In genomic region chr8:107119412-107119811, GRCm38 (mm10) we compare ENCODE assay signal across 13 mouse cellular contexts. TPM values are rescaled to one million over a fixed set of nuclear protein-coding genes. Genes with fewer than 3 reads are reported as not detected.
A peak's percentile ranks its signal among the peaks of the same experiment; 100 is the strongest.
DNase-seq lines count a peak whose midpoint lies in the region; ATAC-seq and TF ChIP-seq lines count a peak whose summit lies in the region.
"Had no signal": no experiment of that assay in that cellular context is flagged by ENCODE, and none has a peak within 500 bp of the region (broad histone marks: within the 10 kb centered on the region; RNA-seq: fewer than 3 reads in every experiment).

No protein-coding gene starts in this region.

- H3K36me3 ChIP-seq in heart, embryonic 11.5 days (ENCODE audit: control insufficient read depth, insufficient read depth, low read length): no peaks in the 10 kb centered on the region
- H3K36me3 ChIP-seq in lung, postnatal 0 days (ENCODE audit: insufficient read depth, low read length): no peaks in the 10 kb centered on the region
- no peaks in the 10 kb centered on the region for H3K36me3 ChIP-seq in stomach, embryonic 15.5 days
- H3K36me3 ChIP-seq in hindbrain, postnatal 0 days (ENCODE audit: insufficient read depth, low read length): no peaks in the 10 kb centered on the region
- H3K36me3 ChIP-seq: liver, embryonic 13.5 days; midbrain, embryonic 12.5 days; neural tube, embryonic 13.5 days had no signal

- no peak overlapping the region for H3K4me2 ChIP-seq in heart, embryonic 11.5 days
- no peak overlapping the region for H3K4me2 ChIP-seq in lung, postnatal 0 days (replicated peaks; ENCODE audit: low read depth, low read length)
- 0 out of 2 replicates have a peak overlapping the region, but pooled peaks have one; percentile 1 for H3K4me2 ChIP-seq in stomach, embryonic 15.5 days
- H3K4me2 ChIP-seq in hindbrain, postnatal 0 days (ENCODE audit: low read depth, low read length): no peak overlapping the region
- H3K4me2 ChIP-seq: liver, embryonic 13.5 days; midbrain, embryonic 12.5 days; neural tube, embryonic 13.5 days had no signal

- H3K27ac ChIP-seq in heart, embryonic 11.5 days (ENCODE audit: low read depth, low read length): peak overlapping the region; percentile 0; the same call in 1 of the 2 replicates
- H3K27ac ChIP-seq in lung, postnatal 0 days (ENCODE audit: low read length): peak overlapping the region; percentile 70
- peak overlapping the region; percentile 67 for H3K27ac ChIP-seq in stomach, embryonic 15.5 days
- no peak overlapping the region for H3K27ac ChIP-seq in hindbrain, postnatal 0 days
- H3K27ac ChIP-seq: liver, embryonic 13.5 days; midbrain, embryonic 12.5 days; neural tube, embryonic 13.5 days had no signal

- WGBS in heart, embryonic 11.5 days (ENCODE audit: insufficient replicate concordance): 71% methylated on average over 9 of the region's 9 CpGs
- 54% methylated on average over 9 of the region's 9 CpGs for WGBS in lung, postnatal 0 days
- 47% methylated on average over 9 of the region's 9 CpGs for WGBS in stomach, embryonic 15.5 days
- 65% methylated on average over 9 of the region's 9 CpGs for WGBS in hindbrain, postnatal 0 days

- no peak overlapping the region for H3K4me3 ChIP-seq in heart, embryonic 11.5 days (ENCODE audit: low read depth, low read length)
- no peak overlapping the region for H3K4me3 ChIP-seq in lung, postnatal 0 days (ENCODE audit: low read depth, low read length)
- no peak overlapping the region for H3K4me3 ChIP-seq in stomach, embryonic 15.5 days (replicated peaks)
- H3K4me3 ChIP-seq in hindbrain, postnatal 0 days (ENCODE audit: low read length): no peak overlapping the region
- H3K4me3 ChIP-seq: liver, embryonic 13.5 days; midbrain, embryonic 12.5 days; neural tube, embryonic 13.5 days had no signal

- no peak for TF ChIP-seq CTCF in lung, postnatal 0 days (IDR thresholded peaks at IDR 0.05)
- no peak for TF ChIP-seq CTCF in hindbrain, postnatal 0 days (IDR thresholded peaks at IDR 0.05; ENCODE audit: low read depth)

- H3K4me1 ChIP-seq in heart, embryonic 11.5 days (ENCODE audit: control insufficient read depth, insufficient read depth, low read length): peaks cover 17% of the 10 kb centered on the region
- H3K4me1 ChIP-seq in lung, postnatal 0 days (ENCODE audit: insufficient read depth, low read depth, low read length): peaks cover 3% of the 10 kb centered on the region; the same call in 1 of the 2 replicates
- H3K4me1 ChIP-seq in stomach, embryonic 15.5 days: peaks cover 19% of the 10 kb centered on the region; the same call in 1 of the 2 replicates
- H3K4me1 ChIP-seq in hindbrain, postnatal 0 days (ENCODE audit: insufficient read depth, low read length): no peaks in the 10 kb centered on the region

- H3K9me3 ChIP-seq in heart, embryonic 11.5 days (replicated peaks; ENCODE audit: control insufficient read depth, low read length): no peaks in the 10 kb centered on the region
- no peaks in the 10 kb centered on the region for H3K9me3 ChIP-seq in lung, postnatal 0 days (ENCODE audit: low read length)
- no peaks in the 10 kb centered on the region for H3K9me3 ChIP-seq in stomach, embryonic 15.5 days
- no peaks in the 10 kb centered on the region for H3K9me3 ChIP-seq in hindbrain, postnatal 0 days (ENCODE audit: low read length)
- H3K9me3 ChIP-seq: liver, embryonic 13.5 days; midbrain, embryonic 12.5 days; neural tube, embryonic 13.5 days had no signal

- DNase-seq in heart, adult 9 months (ENCODE audit: low spot score in 2 of 2): no peak
- no peak for DNase-seq in lung, postnatal 0 days (ENCODE audit: low spot score)
- DNase-seq in lung, postnatal 36 days: no peak
- DNase-seq in gonadal fat pad, adult 2 months (ENCODE audit: low read depth): peak; percentile 96
- no peak for DNase-seq in hindbrain, postnatal 0 days (ENCODE audit: low spot score)
- DNase-seq: liver, embryonic 13.5 days had no signal

- TF ChIP-seq EP300 in lung, postnatal 0 days (IDR thresholded peaks at IDR 0.05): no peak

- ATAC-seq in heart, embryonic 11.5 days (replicated peaks; ENCODE audit: insufficient number of reproducible peaks, low FRiP score, low TSS enrichment): no peak
- no peak for ATAC-seq in lung, postnatal 0 days
- ATAC-seq in stomach, embryonic 15.5 days (ENCODE audit: insufficient read depth, low FRiP score, low read depth): no peak
- ATAC-seq in hindbrain, postnatal 0 days: no peak
- ATAC-seq: forebrain, embryonic 16.5 days; hindbrain, embryonic 16.5 days had no signal

- no peaks in the 10 kb centered on the region for H3K27me3 ChIP-seq in heart, embryonic 11.5 days (ENCODE audit: control insufficient read depth, insufficient read depth, low read length)
- no peaks in the 10 kb centered on the region for H3K27me3 ChIP-seq in lung, postnatal 0 days (replicated peaks; ENCODE audit: insufficient read depth, low read length)
- H3K27me3 ChIP-seq in stomach, embryonic 15.5 days (replicated peaks): no peaks in the 10 kb centered on the region
- no peaks in the 10 kb centered on the region for H3K27me3 ChIP-seq in hindbrain, postnatal 0 days (ENCODE audit: insufficient read depth, low read length)
- H3K27me3 ChIP-seq: liver, embryonic 13.5 days; midbrain, embryonic 12.5 days; neural tube, embryonic 13.5 days had no signal

- no peak overlapping the region for H3K9ac ChIP-seq in heart, embryonic 11.5 days (ENCODE audit: low read depth, low read length)
- no peak overlapping the region for H3K9ac ChIP-seq in lung, postnatal 0 days (replicated peaks; ENCODE audit: low read depth)
- no peak overlapping the region for H3K9ac ChIP-seq in stomach, embryonic 15.5 days
- H3K9ac ChIP-seq in hindbrain, postnatal 0 days (replicated peaks; ENCODE audit: low read length): no peak overlapping the region
- H3K9ac ChIP-seq: liver, embryonic 13.5 days; midbrain, embryonic 12.5 days; neural tube, embryonic 13.5 days had no signal

RNA-seq across cellular contexts. Expression of gene Terf2, which starts 23.1 kb away (rescaled TPM):
- polyA plus RNA-seq in heart, embryonic 11.5 days (2014; fragmentation: Nextera tagmentation; extraction: Ambion mirVana): 7.5 and 10.9 TPM in 2 replicates
- 13.1 and 13.2 TPM in 2 replicates for polyA plus RNA-seq in lung, postnatal 0 days (2015; fragmentation: Nextera tagmentation; extraction: Ambion mirVana)
- polyA plus RNA-seq in gonadal fat pad, adult 2 months (2012; rRNA removed): 10.7 and 11.7 TPM in 2 replicates
- 16.1 and 16.7 TPM in 2 replicates for polyA plus RNA-seq in stomach, embryonic 15.5 days (2015; fragmentation: Nextera tagmentation; extraction: Ambion mirVana)
- 15.5 TPM in 2 replicates for total RNA-seq in hindbrain, postnatal 0 days (2014; rRNA removed)
- polyA plus RNA-seq in hindbrain, postnatal 0 days (2015; fragmentation: Nextera tagmentation; extraction: Ambion mirVana): 22.9 and 23.2 TPM in 2 replicates

RNA-seq across cellular contexts. Expression of gene Cyb5b, which starts 31.0 kb away (rescaled TPM):
- polyA plus RNA-seq in heart, embryonic 11.5 days (2014; fragmentation: Nextera tagmentation; extraction: Ambion mirVana): 87.0 and 93.6 TPM in 2 replicates
- polyA plus RNA-seq in lung, postnatal 0 days (2015; fragmentation: Nextera tagmentation; extraction: Ambion mirVana): 58.4 and 63.1 TPM in 2 replicates
- 216 and 287 TPM in 2 replicates for polyA plus RNA-seq in gonadal fat pad, adult 2 months (2012; rRNA removed)
- polyA plus RNA-seq in stomach, embryonic 15.5 days (2015; fragmentation: Nextera tagmentation; extraction: Ambion mirVana): 92.0 and 108 TPM in 2 replicates
- total RNA-seq in hindbrain, postnatal 0 days (2014; rRNA removed): 89.5 and 95.2 TPM in 2 replicates
- 81.6 and 82.9 TPM in 2 replicates for polyA plus RNA-seq in hindbrain, postnatal 0 days (2015; fragmentation: Nextera tagmentation; extraction: Ambion mirVana)

RNA-seq across cellular contexts. Expression of gene Tmed6, which starts 54.0 kb away (rescaled TPM):
- not detected in 2 replicates for polyA plus RNA-seq in heart, embryonic 11.5 days (2014; fragmentation: Nextera tagmentation; extraction: Ambion mirVana)
- polyA plus RNA-seq in lung, postnatal 0 days (2015; fragmentation: Nextera tagmentation; extraction: Ambion mirVana): 2.3 and 2.4 TPM in 2 replicates
- polyA plus RNA-seq in gonadal fat pad, adult 2 months (2012; rRNA removed): 102 and 122 TPM in 2 replicates
- polyA plus RNA-seq in stomach, embryonic 15.5 days (2015; fragmentation: Nextera tagmentation; extraction: Ambion mirVana): 86.6 and 115 TPM in 2 replicates
- total RNA-seq in hindbrain, postnatal 0 days (2014; rRNA removed): not detected in 2 replicates
- not detected in 2 replicates for polyA plus RNA-seq in hindbrain, postnatal 0 days (2015; fragmentation: Nextera tagmentation; extraction: Ambion mirVana)
- total RNA-seq: layer of hippocampus, postnatal 25 days had no signal
- polyA plus RNA-seq: forebrain, embryonic 16.5 days; hindbrain, embryonic 16.5 days; midbrain, embryonic 12.5 days; neural tube, embryonic 13.5 days had no signal

Comparison
In these comparisons a context has a peak if more than half of its experiments do, and no peak if none do; other contexts are left out.
1. RNA of gene Tmed6, which starts 54.0 kb away (polyA plus RNA-seq): 102 to 122 TPM in gonadal fat pad, adult 2 months and 86.6 to 115 TPM in stomach, embryonic 15.5 days; 2.3 to 2.4 TPM in lung, postnatal 0 days, not detected in heart, embryonic 11.5 days and not detected in hindbrain, postnatal 0 days; every median in the first group is over 10 times any median in the second.